Mouse (Mus musculus): ENCODE results near the gene Psmd14.

GRCm38 (mm10) chr2:61746580-61746979, 35.1 kb downstream of the Psmd14 start:
- TF ChIP-seq CTCF (IDR thresholded peaks at IDR 0.05; ENCODE audit: control insufficient read depth, insufficient read depth, insufficient replicate concordance, low read depth, low read length) (no peak), POLR2A (IDR thresholded peaks at IDR 0.05; ENCODE audit: control insufficient read depth, low read depth, low read length) (no peak)
